Mouse (Mus musculus) limb, embryonic 14.5 days (tissue): ENCODE results near the gene Rnf121. TPM values are rescaled to one million over a fixed set of nuclear protein-coding genes. Genes with fewer than 3 reads are reported as not detected.

Source experiments
- ATAC-seq: fragments of 200-750 bp; cut with Nextera tagmentation; 2 replicates; pipeline ENCODE4 v1.8.0; 2017; ENCODE audit warnings: low read depth, moderate number of reproducible peaks, moderate TSS enrichment; ENCODE audit not compliant: low FRiP score
- DNase-seq: peaks from one replicate; pipeline ENCODE4 v3.0.0-alpha.2; 2015; ENCODE audit warnings: low spot score
- H3K27ac ChIP-seq: fragments of 300-500 bp; sonication (generic); replicated peaks from 2 replicates; pipeline ENCODE4 v1.5.1; 2014; ENCODE audit warnings: low read depth, mild to moderate bottlenecking, low read length, moderate library complexity, mixed read lengths
- H3K27me3 ChIP-seq: fragments of 300-500 bp; sonication (generic); 2 replicates; pipeline ENCODE4 v1.6.1; 2014; ENCODE audit warnings: low read length, mixed read lengths; ENCODE audit not compliant: control insufficient read depth, insufficient read depth
- H3K36me3 ChIP-seq: fragments of 300-500 bp; sonication (generic); 2 replicates; pipeline ENCODE4 v1.6.1; 2014; ENCODE audit warnings: mild to moderate bottlenecking, low read length, moderate library complexity, mixed read lengths; ENCODE audit not compliant: control insufficient read depth, insufficient read depth
- H3K4me1 ChIP-seq: fragments of 300-500 bp; sonication (generic); 2 replicates; pipeline ENCODE4 v1.6.1; 2014; ENCODE audit warnings: antibody characterized with exemption, low read length, mixed read lengths; ENCODE audit not compliant: control insufficient read depth, insufficient read depth
- H3K4me2 ChIP-seq: fragments of 300-500 bp; sonication (generic); replicated peaks from 2 replicates; pipeline ENCODE4 v1.6.1; 2014; ENCODE audit warnings: low read depth, mild to moderate bottlenecking, low read length, moderate library complexity; ENCODE audit not compliant: severe bottlenecking
- H3K4me3 ChIP-seq: fragments of 300-500 bp; sonication (generic); replicated peaks from 2 replicates; pipeline ENCODE4 v1.5.1; 2014; ENCODE audit warnings: low read length
- H3K9ac ChIP-seq: fragments of 300-500 bp; sonication (generic); 2 replicates; pipeline ENCODE4 v1.6.1; 2014; ENCODE audit warnings: mild to moderate bottlenecking, low read depth, low read length, moderate library complexity; ENCODE audit not compliant: severe bottlenecking
- H3K9me3 ChIP-seq: fragments of 300-500 bp; sonication (generic); 2 replicates; pipeline ENCODE4 v1.6.1; 2016; ENCODE audit warnings: low read length; ENCODE audit not compliant: control insufficient read depth
- POLR2A ChIP-seq: fragments of 200-500 bp; IDR thresholded peaks from 2 replicates; pipeline ENCODE4 v1.8.0; 2012; ENCODE audit warnings: inconsistent platforms, mild to moderate bottlenecking, moderate library complexity, borderline replicate concordance; ENCODE audit not compliant: insufficient read depth, insufficient read length; ENCODE audit errors: extremely low read depth
- WGBS: fragments of 180-500 bp; shearing (Covaris S2); extraction: QIAGEN DNeasy Blood & Tissue Kit; methylation state at CpG from one replicate; pipeline ENCODE4 v1.1.7; 2014; 5-methylcytosine and 5-hydroxymethylcytosine counted together
- polyA plus RNA-seq, 2 experiments: library from polyadenylated mRNA; depleted of rRNA in 1 of 2; stranded (reverse) in 1 of 2; unstranded in 1 of 2; fragments of >200 nt; fragmentation: Nextera tagmentation in 1 of 2; extraction: Ambion mirVana in 1 of 2; gene quantifications; 2 replicates each; pipeline versions ENCODE4 v1.2.1 to v1.2.3; 2012 to 2014

Rnf121 gene
- polyA plus RNA-seq, 2 experiments, result 34.1 to 83.0 TPM

DNA sequence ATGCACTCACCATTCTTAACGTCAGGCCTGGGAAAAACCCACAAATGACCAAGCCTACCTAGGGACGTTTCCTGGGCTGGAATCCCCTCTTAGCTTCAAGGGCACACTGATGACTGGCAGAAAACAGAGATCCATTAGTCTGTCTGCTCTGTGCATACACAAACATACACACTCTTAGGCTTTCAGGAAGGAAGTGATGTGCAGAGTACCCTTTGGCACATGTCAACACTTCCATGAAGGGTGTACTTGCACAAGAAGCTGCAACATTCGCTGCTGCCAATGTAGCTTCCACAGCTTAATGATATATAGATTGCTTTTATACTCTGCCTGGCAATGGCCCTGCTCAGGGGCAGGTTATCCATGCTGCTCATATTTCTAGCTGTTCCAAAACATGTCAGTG lies 45.9 kb downstream of the Rnf121 start:
- Histone ChIP-seq H3K36me3 (peaks cover 86% of the 10 kb centered on the region), H3K4me1 (no peaks in the 10 kb centered on the region), H3K4me3 (no peak overlapping the region), H3K4me2 (no peak overlapping the region), H3K27me3 (no peaks in the 10 kb centered on the region), H3K27ac (no peak overlapping the region), H3K9me3 (no peaks in the 10 kb centered on the region), H3K9ac (no peak overlapping the region)
- no peak for TF ChIP-seq POLR2A
- ATAC-seq (no peak), DNase-seq (no peak)
- WGBS, result 74% methylated on average over 3 of the region's 3 CpGs

DNA sequence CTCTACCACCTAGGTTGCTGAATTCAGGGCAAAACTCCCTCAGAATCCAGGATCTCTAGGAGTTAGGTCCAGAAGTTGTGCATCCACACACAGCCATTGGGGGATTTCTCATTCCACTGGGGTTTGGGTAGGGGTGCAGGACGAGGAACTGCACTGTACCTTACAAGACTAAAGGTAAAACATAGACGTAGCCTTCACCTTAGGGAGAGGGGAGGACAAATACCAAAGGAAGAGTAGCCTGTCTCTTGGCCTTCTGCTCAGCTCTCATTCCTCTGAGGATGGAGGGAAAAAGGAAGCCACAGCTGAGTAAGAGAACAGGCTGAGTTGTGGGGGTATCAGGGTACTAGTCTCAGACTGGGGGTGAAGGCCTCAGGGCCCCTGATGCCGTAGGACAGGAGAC lies 46.7 kb downstream of the Rnf121 start, which contains the start of gene Il18bp:
Gene Il18bp, minus strand, starts transcription at position 101 of the 400 bp plus-strand sequence.
- Histone ChIP-seq H3K9ac (no peak within 1 kb of the TSS), H3K27ac (no peak within 1 kb of the TSS), H3K4me3 (no peak within 1 kb of the TSS), H3K27me3 (no peaks in the 10 kb centered on the region), H3K4me2 (no peak within 1 kb of the TSS), H3K36me3 (peaks cover 88% of the 10 kb centered on the region), H3K9me3 (no peaks in the 10 kb centered on the region), H3K4me1 (no peaks in the 10 kb centered on the region)
- TF ChIP-seq POLR2A, result no peak
- ATAC-seq (no peak), DNase-seq (no peak)
- 85% methylated on average over 3 of the region's 3 CpGs for WGBS

DNA sequence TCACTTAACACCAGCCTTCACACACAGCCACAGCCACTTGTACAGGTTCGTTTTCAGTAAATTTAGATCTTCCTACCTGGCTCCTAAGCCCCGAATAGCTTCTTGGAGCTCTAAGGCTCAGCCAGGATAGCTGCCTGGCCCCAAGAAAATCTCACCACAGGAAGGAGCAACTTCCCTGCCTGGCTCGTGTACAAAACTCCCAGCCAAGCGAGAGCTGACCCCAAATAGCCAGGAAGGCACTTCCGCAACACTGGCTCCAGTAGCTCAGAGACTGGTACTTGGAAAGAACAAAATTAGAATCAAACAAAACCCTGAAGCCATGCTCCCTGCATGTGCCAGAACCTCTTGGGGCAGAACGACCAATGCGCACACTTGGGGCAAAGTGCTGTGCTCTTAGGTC lies 47.2 kb downstream of the Rnf121 start:
- DNase-seq (no peak), ATAC-seq (no peak)
- H3K27me3 ChIP-seq, result no peaks in the 10 kb centered on the region
- H3K36me3 ChIP-seq, result peaks cover 88% of the 10 kb centered on the region
- H3K9me3 ChIP-seq, result no peaks in the 10 kb centered on the region
- WGBS, result 80% methylated on average over 7 of the region's 7 CpGs
- no peak overlapping the region for H3K27ac ChIP-seq
- no peak overlapping the region for H3K9ac ChIP-seq
- no peak for TF ChIP-seq POLR2A
- no peak overlapping the region for H3K4me2 ChIP-seq
- H3K4me1 ChIP-seq, result no peaks in the 10 kb centered on the region
- no peak overlapping the region for H3K4me3 ChIP-seq

DNA sequence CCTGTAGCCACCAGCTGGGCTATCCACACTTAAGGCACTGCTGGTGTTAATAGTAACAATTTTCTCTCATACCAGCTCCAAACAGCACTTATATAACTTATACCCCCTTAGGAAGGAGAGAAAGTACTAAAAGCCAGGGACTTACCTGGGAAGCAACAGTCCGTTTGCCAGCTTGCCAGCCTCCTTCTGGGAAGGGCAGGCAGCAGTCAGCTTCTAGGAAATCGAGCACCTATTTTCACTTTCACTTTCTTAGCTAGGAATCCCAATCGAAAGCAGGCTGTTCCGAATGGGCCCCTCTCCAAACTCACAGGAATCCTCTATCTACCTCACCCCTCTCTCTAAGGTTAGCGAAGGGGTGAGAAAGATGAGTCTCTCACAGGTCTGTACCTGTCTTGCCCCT lies 47.8 kb downstream of the Rnf121 start:
- H3K4me1 ChIP-seq, result no peaks in the 10 kb centered on the region
- H3K4me3 ChIP-seq, result no peak overlapping the region
- H3K4me2 ChIP-seq, result no peak overlapping the region
- WGBS, result 71% methylated on average over 5 of the region's 5 CpGs
- DNase-seq, result no peak
- H3K27ac ChIP-seq, result no peak overlapping the region
- no peaks in the 10 kb centered on the region for H3K27me3 ChIP-seq
- H3K9ac ChIP-seq, result no peak overlapping the region
- TF ChIP-seq POLR2A, result no peak
- peaks cover 89% of the 10 kb centered on the region for H3K36me3 ChIP-seq
- ATAC-seq, result no peak
- H3K9me3 ChIP-seq, result no peaks in the 10 kb centered on the region

DNA sequence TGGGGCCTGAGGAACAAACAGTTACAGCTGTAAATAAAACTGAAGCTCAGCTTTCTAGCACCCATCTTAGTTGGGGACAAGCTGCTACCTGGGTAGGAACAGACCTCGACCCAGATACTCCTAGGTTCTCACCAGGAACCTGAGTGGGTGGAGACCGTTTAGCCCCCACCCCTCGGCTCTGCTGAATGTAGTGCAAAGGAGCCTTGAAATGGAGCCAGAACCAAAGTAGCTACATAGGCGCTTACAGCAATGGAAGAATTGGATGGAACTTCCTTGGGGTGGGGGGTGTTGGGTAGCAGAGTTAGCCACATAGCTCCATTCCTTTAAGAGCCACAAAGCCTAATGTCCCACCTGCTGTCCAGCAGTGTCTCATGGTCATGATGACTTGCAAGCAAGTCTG lies 48.3 kb downstream of the Rnf121 start:
- 84% methylated on average over 4 of the region's 4 CpGs for WGBS
- no peak for DNase-seq
- no peaks in the 10 kb centered on the region for H3K9me3 ChIP-seq
- no peak overlapping the region for H3K4me3 ChIP-seq
- no peaks in the 10 kb centered on the region for H3K4me1 ChIP-seq
- peaks cover 89% of the 10 kb centered on the region for H3K36me3 ChIP-seq
- no peaks in the 10 kb centered on the region for H3K27me3 ChIP-seq
- no peak overlapping the region for H3K27ac ChIP-seq
- ATAC-seq, result no peak
- no peak overlapping the region for H3K9ac ChIP-seq
- no peak for TF ChIP-seq POLR2A
- H3K4me2 ChIP-seq, result no peak overlapping the region

DNA sequence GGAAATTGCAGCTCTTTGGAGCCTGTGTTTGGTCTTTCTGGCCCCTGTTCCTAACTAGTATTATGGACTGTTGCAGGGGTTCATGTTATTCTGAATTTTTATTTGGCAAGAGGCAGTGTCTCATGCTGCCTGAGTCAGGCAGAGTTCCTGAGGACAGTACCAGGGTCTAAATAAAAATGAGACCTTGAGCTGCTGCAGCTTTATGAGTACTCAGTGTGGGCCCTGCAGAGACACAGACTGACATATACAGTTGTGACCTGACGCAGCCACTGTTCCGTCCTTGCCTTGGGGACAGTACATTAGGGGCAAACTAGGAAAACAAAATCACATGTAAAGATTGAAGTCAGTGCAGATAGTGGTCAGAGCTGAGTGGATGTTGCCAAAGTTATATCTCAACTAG lies 50.3 kb downstream of the Rnf121 start:
- Histone ChIP-seq H3K4me3 (no peak overlapping the region), H3K9ac (no peak overlapping the region), H3K27me3 (no peaks in the 10 kb centered on the region), H3K27ac (no peak overlapping the region), H3K4me1 (no peaks in the 10 kb centered on the region), H3K36me3 (peaks cover 96% of the 10 kb centered on the region), H3K4me2 (no peak overlapping the region), H3K9me3 (no peaks in the 10 kb centered on the region)
- WGBS, result 80% methylated on average over 2 of the region's 2 CpGs
- TF ChIP-seq POLR2A, result no peak
- no peak for DNase-seq
- no peak for ATAC-seq
